Mouse (Mus musculus): ENCODE results near the gene Mtg2.
A peak's percentile ranks its signal among the peaks of the same experiment; 100 is the strongest.

Gene Mtg2

GRCm38 (mm10) chr2:180053001-180053400 is 17.4 kb upstream of the Mtg2 start:
- DNase-seq, result peak; percentile 57

- DNase-seq, result no peak
Measured at GRCm38 (mm10) chr2:180063338-180064131, 6.9 kb upstream of the Mtg2 start.

- DNase-seq, result no peak
Measured at GRCm38 (mm10) chr2:180069770-180070480, 463 bp upstream of the Mtg2 start.

GRCm38 (mm10) chr2:180071671-180072070 is 1.3 kb downstream of the Mtg2 start:
- no peak for DNase-seq

GRCm38 (mm10) chr2:180072886-180073285 is 2.5 kb downstream of the Mtg2 start:
- DNase-seq, result no peak

- no peak for DNase-seq
Measured at GRCm38 (mm10) chr2:180077622-180078021, 7.2 kb downstream of the Mtg2 start.

GRCm38 (mm10) chr2:180080680-180081079 is 10.3 kb downstream of the Mtg2 start:
- no peak for DNase-seq

GRCm38 (mm10) chr2:180083063-180083462 is 12.7 kb downstream of the Mtg2 start:
- DNase-seq, result no peak

GRCm38 (mm10) chr2:180084565-180084964 is 14.2 kb downstream of the Mtg2 start:
- no peak for DNase-seq

GRCm38 (mm10) chr2:180085926-180086636 is 15.7 kb downstream of the Mtg2 start:
- no peak for DNase-seq

GRCm38 (mm10) chr2:180086637-180087027 is 16.2 kb downstream of the Mtg2 start:
- no peak for DNase-seq

GRCm38 (mm10) chr2:180087472-180087871 is 17.1 kb downstream of the Mtg2 start:
- no peak for DNase-seq

GRCm38 (mm10) chr2:180090285-180090684 is 19.9 kb downstream of the Mtg2 start:
- DNase-seq, result no peak

GRCm38 (mm10) chr2:180095711-180096110 is 25.3 kb downstream of the Mtg2 start:
- no peak for DNase-seq

GRCm38 (mm10) chr2:180097585-180097984 is 27.2 kb downstream of the Mtg2 start:
- no peak for DNase-seq

- DNase-seq, result no peak
Measured at GRCm38 (mm10) chr2:180098167-180098566, 27.8 kb downstream of the Mtg2 start.

GRCm38 (mm10) chr2:180099529-180099928 is 29.1 kb downstream of the Mtg2 start:
- no peak for DNase-seq

- no peak for DNase-seq
Measured at GRCm38 (mm10) chr2:180103151-180103977, 33.0 kb downstream of the Mtg2 start.

GRCm38 (mm10) chr2:180103978-180104658 is 33.7 kb downstream of the Mtg2 start, which contains the start of gene Hrh3:
Hrh3 (minus strand) TSS chr2:180104488.
- peak; percentile 88 for DNase-seq

GRCm38 (mm10) chr2:180104659-180105377 is 34.4 kb downstream of the Mtg2 start:
- no peak for DNase-seq
